Mouse (Mus musculus): ENCODE measurements around the gene Bad. TPM values are rescaled to one million over a fixed set of nuclear protein-coding genes. Genes with fewer than 3 reads are reported as not detected.
A peak's percentile ranks its signal among the peaks of the same experiment; 100 is the strongest.

The Bad gene
- polyA plus RNA-seq, 1 experiment from 2014 or later, result 90.3 TPM

- no peaks in the 10 kb centered on the region for H3K27me3 ChIP-seq
- no peaks in the 10 kb centered on the region for H3K9me3 ChIP-seq (replicated peaks)
- peaks cover under 1% of the 10 kb centered on the region; the same call in 1 of the 2 replicates for H3K36me3 ChIP-seq
- H3K4me2 ChIP-seq (replicated peaks), result no peak overlapping the region
- H3K4me3 ChIP-seq (replicated peaks), result no peak overlapping the region
- no peak for ATAC-seq (ENCODE audit: insufficient number of reproducible peaks, low FRiP score, low TSS enrichment, low read depth)
- no peak overlapping the region; the same call in 1 of the 2 replicates for H3K27ac ChIP-seq (replicated peaks)
- WGBS, result 21% methylated on average over 6 of the region's 6 CpGs
- peaks cover 70% of the 10 kb centered on the region for H3K4me1 ChIP-seq
- H3K9ac ChIP-seq, result no peak overlapping the region
These were observed 30.0 kb downstream of the Bad start for GRCm38 (mm10) chr19:6971644-6972043.

GRCm38 (mm10) chr19:6972247-6972917 is 30.7 kb downstream of the Bad start:
- 74% methylated on average over 13 of the region's 13 CpGs for WGBS

DNA sequence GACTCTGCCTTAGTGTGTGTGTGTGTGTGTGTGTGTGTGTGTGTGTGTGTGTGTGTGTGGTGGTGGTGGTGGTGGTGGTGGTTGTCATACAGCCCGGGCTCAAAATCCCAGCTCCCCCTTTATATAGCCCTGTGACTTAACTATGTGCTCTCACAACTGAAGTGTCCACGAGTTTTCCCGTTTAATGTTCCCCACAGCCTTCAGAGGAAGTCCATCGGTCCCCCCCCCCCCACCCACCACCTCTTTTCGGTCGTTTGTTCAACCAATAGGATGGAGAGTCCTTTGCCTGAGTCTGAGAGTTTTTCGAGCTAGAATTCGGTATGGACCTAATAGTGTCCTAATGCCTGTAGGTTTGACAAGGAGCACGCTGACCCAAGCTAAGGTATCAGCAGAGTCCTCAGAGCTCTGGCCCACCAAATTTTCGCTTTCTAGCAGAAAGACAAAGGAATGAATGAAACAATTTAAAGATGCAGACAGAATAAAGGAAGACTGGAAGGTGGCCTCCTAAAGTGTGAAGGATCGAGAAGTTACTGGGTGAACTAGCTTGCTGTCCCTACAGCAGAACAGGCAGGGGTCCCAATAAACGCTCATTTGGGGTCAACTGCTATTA is 32.0 kb downstream of the Bad start:
- H3K27me3 ChIP-seq, result no peaks in the 10 kb centered on the region
- H3K9ac ChIP-seq, result no peak overlapping the region
- H3K4me3 ChIP-seq (replicated peaks), result peak overlapping the region; percentile 65
- peaks cover 8% of the 10 kb centered on the region for H3K36me3 ChIP-seq
- peaks cover 77% of the 10 kb centered on the region for H3K4me1 ChIP-seq
- no peaks in the 10 kb centered on the region for H3K9me3 ChIP-seq (replicated peaks)
- 35% methylated on average over 12 of the region's 12 CpGs for WGBS
- peak overlapping the region; percentile 76 for H3K4me2 ChIP-seq (replicated peaks)
- peak overlapping the region; percentile 91 for H3K27ac ChIP-seq (replicated peaks)
- ATAC-seq (ENCODE audit: insufficient number of reproducible peaks, low FRiP score, low TSS enrichment, low read depth), result no peak

More at GRCm38 (mm10) chr19:6972247-6972917, 30.7 kb downstream of the Bad start:
- no peaks in the 10 kb centered on the region for H3K9me3 ChIP-seq (replicated peaks)
- ATAC-seq (ENCODE audit: insufficient number of reproducible peaks, low FRiP score, low TSS enrichment, low read depth), result no peak
- H3K4me1 ChIP-seq, result peaks cover 77% of the 10 kb centered on the region
- H3K9ac ChIP-seq, result no peak overlapping the region
- H3K36me3 ChIP-seq, result peaks cover 3% of the 10 kb centered on the region; the same call in 1 of the 2 replicates
- H3K27me3 ChIP-seq, result no peaks in the 10 kb centered on the region
- no peak overlapping the region for H3K27ac ChIP-seq (replicated peaks)
- H3K4me3 ChIP-seq (replicated peaks), result no peak overlapping the region
- no peak overlapping the region for H3K4me2 ChIP-seq (replicated peaks)

DNA sequence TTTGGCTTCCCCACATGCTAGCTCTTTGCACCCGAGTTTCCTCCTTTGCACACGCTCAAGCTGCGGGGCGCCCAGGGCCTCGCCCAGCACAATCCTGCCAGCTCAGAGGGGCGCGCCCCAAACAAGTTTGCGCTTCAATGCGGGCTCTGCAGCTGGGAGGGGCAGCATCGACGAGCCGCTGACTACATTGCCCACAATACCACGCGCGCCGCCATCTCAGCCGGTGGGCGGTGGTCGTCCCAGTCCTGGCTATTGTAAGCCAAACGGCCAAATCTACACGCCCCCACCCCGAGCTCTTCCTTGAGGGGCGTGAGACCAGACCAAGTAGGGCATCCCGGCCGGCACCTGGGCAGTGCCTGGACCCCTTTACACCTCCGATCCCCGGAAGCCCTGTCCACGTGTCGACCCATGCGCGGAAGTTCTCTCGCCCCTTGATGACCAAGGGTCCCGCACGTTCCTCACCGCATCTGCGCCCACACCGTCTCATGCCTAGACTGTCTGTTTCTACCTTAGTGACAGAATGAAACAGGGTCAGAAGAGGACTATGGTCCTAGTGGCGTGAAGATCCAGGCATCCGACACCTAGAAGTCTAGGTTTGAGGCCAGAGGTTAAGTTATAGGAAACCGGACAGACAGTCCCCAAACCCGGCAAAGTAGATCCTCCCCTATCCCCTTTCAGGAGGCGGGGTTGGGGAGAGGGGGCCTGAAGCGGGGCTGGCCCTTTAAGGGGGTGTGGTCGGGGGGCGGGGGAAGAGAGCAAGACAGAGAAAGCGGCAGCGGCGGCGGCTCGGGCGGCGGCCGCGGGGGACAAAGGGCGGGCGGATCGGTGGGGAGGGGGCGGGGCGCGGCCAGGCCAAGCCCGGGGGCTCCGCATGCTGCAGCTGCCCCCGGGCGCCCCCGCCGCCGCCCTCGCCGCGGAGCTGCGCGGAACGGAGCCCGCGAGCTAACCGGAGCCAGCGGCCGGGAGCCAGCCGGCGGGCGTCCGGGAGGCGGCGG is 32.8 kb downstream of the Bad start, which contains the start of gene Ppp1r14b:
Gene Ppp1r14b (plus strand): TSS at position 758 of the 995 bp plus-strand sequence.
- Histone ChIP-seq H3K4me1 (peaks cover 79% of the 10 kb centered on the region), H3K36me3 (peaks cover 8% of the 10 kb centered on the region), H3K9ac (peak within 1 kb of the TSS; percentile 66), H3K27me3 (no peaks in the 10 kb centered on the region), H3K4me3 (replicated peaks) (peak within 1 kb of the TSS; percentile 65), H3K4me2 (replicated peaks) (peak within 1 kb of the TSS; percentile 76), H3K9me3 (replicated peaks) (no peaks in the 10 kb centered on the region), H3K27ac (replicated peaks) (peak within 1 kb of the TSS; percentile 91)
- WGBS, result under 1% methylated on average over 77 of the region's 84 CpGs
- peak; percentile 73 for ATAC-seq (ENCODE audit: insufficient number of reproducible peaks, low FRiP score, low TSS enrichment, low read depth)

- Histone ChIP-seq H3K9ac (peak within 1 kb of the TSS; percentile 66), H3K36me3 (peaks cover 8% of the 10 kb centered on the region), H3K4me2 (replicated peaks) (peak within 1 kb of the TSS; percentile 76), H3K4me1 (peaks cover 69% of the 10 kb centered on the region), H3K4me3 (replicated peaks) (peak within 1 kb of the TSS; percentile 65), H3K27me3 (no peaks in the 10 kb centered on the region), H3K9me3 (replicated peaks) (no peaks in the 10 kb centered on the region), H3K27ac (replicated peaks) (peak within 1 kb of the TSS; percentile 91)
- under 1% methylated on average over 16 of the region's 16 CpGs for WGBS
- no peak for ATAC-seq (ENCODE audit: insufficient number of reproducible peaks, low FRiP score, low TSS enrichment, low read depth)
These were observed 34.2 kb downstream of the Bad start, which contains the start of gene Plcb3 for GRCm38 (mm10) chr19:6975537-6976521. TSS of gene Plcb3 (minus strand) at chr19:6976470.

DNA sequence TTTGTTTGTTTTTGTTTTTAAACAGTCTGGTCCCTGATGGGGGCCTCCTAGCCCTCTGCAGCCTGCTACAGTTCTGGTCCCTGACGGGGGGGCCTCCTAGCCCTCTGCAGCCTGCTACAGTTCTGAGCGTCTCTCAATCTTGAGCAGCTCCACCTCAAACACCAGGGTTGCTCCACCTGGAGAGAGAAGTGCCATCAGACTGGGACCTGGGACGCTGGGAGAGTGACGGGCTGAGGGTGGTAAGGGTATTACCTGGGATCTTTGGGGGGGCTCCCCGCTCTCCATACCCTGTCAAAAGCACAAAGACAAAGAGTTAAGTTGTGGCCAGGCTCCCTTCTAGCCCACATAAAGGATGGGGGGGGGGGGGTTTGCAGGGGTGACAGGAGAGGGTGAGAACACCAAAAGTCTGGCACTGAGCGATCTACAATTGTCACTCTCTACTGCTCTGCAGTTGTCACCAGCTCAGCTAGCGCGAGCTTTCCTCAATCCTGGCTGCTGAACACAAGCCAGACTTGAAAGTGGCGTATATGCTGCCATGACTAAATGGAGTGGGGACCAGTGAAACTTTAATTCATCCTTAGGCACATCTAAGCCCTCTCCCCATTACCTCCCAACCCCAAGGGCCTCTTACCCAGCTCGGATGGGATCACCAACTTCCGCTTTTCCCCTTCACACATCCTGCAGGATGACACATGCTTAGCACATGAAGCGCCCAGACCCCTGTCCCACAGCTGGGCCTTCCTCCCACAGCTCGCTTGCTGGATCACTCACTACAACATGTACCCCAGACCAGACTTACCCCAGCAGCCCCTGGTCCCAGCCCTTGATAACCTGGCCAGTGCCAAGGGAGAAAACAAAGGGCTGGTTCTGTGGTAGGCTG is 36.3 kb downstream of the Bad start:
- H3K9ac ChIP-seq, result no peak overlapping the region
- H3K9me3 ChIP-seq (replicated peaks), result no peaks in the 10 kb centered on the region
- H3K27ac ChIP-seq (replicated peaks), result peak overlapping the region; percentile 41
- H3K36me3 ChIP-seq, result peaks cover 18% of the 10 kb centered on the region
- peak overlapping the region; percentile 87; the same call in 1 of the 2 replicates for H3K4me2 ChIP-seq (replicated peaks)
- WGBS, result 67% methylated on average over 13 of the region's 13 CpGs
- no peaks in the 10 kb centered on the region for H3K27me3 ChIP-seq
- H3K4me3 ChIP-seq (replicated peaks), result peak overlapping the region; percentile 71; the same call in 1 of the 2 replicates
- no peak for ATAC-seq (ENCODE audit: insufficient number of reproducible peaks, low FRiP score, low TSS enrichment, low read depth)
- peaks cover 57% of the 10 kb centered on the region for H3K4me1 ChIP-seq

DNA sequence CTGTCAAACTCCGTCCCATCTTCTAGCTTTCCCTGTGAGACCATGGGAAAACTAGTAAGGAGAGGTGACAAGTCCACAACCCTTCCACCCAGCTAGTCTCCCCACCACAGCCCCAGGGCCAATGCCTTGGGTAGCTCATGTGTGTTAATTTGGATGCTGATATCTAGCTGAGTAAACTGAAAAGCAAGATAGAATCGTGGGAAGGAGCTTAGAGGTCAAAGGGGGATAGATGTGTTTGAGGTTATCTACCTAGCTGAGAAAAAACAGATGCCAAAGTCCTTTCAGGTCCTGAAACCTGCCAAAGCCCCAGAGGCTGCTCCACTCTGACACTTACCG is 36.9 kb downstream of the Bad start:
- H3K4me3 ChIP-seq (replicated peaks), result peak overlapping the region; percentile 71
- peak overlapping the region; percentile 87 for H3K4me2 ChIP-seq (replicated peaks)
- H3K27me3 ChIP-seq, result no peaks in the 10 kb centered on the region
- H3K36me3 ChIP-seq, result peaks cover 21% of the 10 kb centered on the region
- H3K9ac ChIP-seq, result no peak overlapping the region
- WGBS, result 34% methylated on average over 3 of the region's 3 CpGs
- H3K9me3 ChIP-seq (replicated peaks), result no peaks in the 10 kb centered on the region
- H3K27ac ChIP-seq (replicated peaks), result peak overlapping the region; percentile 81
- peaks cover 57% of the 10 kb centered on the region for H3K4me1 ChIP-seq
- ATAC-seq (ENCODE audit: insufficient number of reproducible peaks, low FRiP score, low TSS enrichment, low read depth), result no peak

- ATAC-seq (ENCODE audit: insufficient number of reproducible peaks, low FRiP score, low TSS enrichment, low read depth), result no peak
- H3K9ac ChIP-seq, result peak overlapping the region; percentile 76
- H3K27me3 ChIP-seq, result no peaks in the 10 kb centered on the region
- 10% methylated on average over 11 of the region's 11 CpGs for WGBS
- peaks cover 53% of the 10 kb centered on the region for H3K4me1 ChIP-seq
- peak overlapping the region; percentile 81 for H3K27ac ChIP-seq (replicated peaks)
- peak overlapping the region; percentile 71 for H3K4me3 ChIP-seq (replicated peaks)
- no peaks in the 10 kb centered on the region for H3K9me3 ChIP-seq (replicated peaks)
- peak overlapping the region; percentile 87 for H3K4me2 ChIP-seq (replicated peaks)
- peaks cover 25% of the 10 kb centered on the region for H3K36me3 ChIP-seq
These were observed 37.4 kb downstream of the Bad start for GRCm38 (mm10) chr19:6979001-6979479.

- H3K4me3 ChIP-seq (replicated peaks), result peak overlapping the region; percentile 71
- peaks cover 30% of the 10 kb centered on the region for H3K36me3 ChIP-seq
- peaks cover 52% of the 10 kb centered on the region for H3K4me1 ChIP-seq
- no peaks in the 10 kb centered on the region for H3K9me3 ChIP-seq (replicated peaks)
- peak overlapping the region; percentile 87 for H3K4me2 ChIP-seq (replicated peaks)
- WGBS, result under 1% methylated on average over 59 of the region's 59 CpGs
- H3K9ac ChIP-seq, result peak overlapping the region; percentile 76
- no peaks in the 10 kb centered on the region for H3K27me3 ChIP-seq
- peak overlapping the region; percentile 96 for H3K27ac ChIP-seq (replicated peaks)
- peak; percentile 93 for ATAC-seq (ENCODE audit: insufficient number of reproducible peaks, low FRiP score, low TSS enrichment, low read depth)
These were observed 38.1 kb downstream of the Bad start for GRCm38 (mm10) chr19:6979486-6980380.
